Mouse (Mus musculus) adrenal gland, postnatal 25 days (tissue): ENCODE results near the gene Pgap1. TPM values are rescaled to one million over a fixed set of nuclear protein-coding genes. Genes with fewer than 3 reads are reported as not detected.

Experiments
- DNase-seq: peaks from one replicate; pipeline ENCODE4 v3.0.0; 2021; ENCODE audit warnings: mixed read lengths
- long read RNA-seq: library from polyadenylated mRNA; stranded (forward); transcript quantifications from one replicate; pipeline ENCODE4 v2.0.0, GENCODE M21; 2021
- total RNA-seq: library from RNA; stranded (reverse); gene quantifications from 2 replicates; pipeline ENCODE4 v1.2.3, GENCODE M21; 2021

Gene Pgap1
- total RNA-seq, result 4.1 and 6.9 TPM in 2 replicates
- long read RNA-seq, result 0 reads

- DNase-seq, result peak; percentile 93
Measured at GRCm38 (mm10) chr1:54557301-54558229, at the start of gene Pgap1. Pgap1 (minus strand) TSS chr1:54557684.

GRCm38 (mm10) chr1:54606936-54607335 lies 49.5 kb upstream of the Pgap1 start:
- no peak for DNase-seq

- no peak for DNase-seq
Measured at GRCm38 (mm10) chr1:54601692-54602091, 44.2 kb upstream of the Pgap1 start.

GRCm38 (mm10) chr1:54600275-54600674 lies 42.8 kb upstream of the Pgap1 start:
- DNase-seq, result no peak

GRCm38 (mm10) chr1:54597594-54598217 lies 40.2 kb upstream of the Pgap1 start:
- DNase-seq, result no peak

GRCm38 (mm10) chr1:54596151-54596550 lies 38.7 kb upstream of the Pgap1 start:
- DNase-seq, result no peak

- DNase-seq, result no peak
Measured at GRCm38 (mm10) chr1:54587076-54587475, 29.6 kb upstream of the Pgap1 start.

GRCm38 (mm10) chr1:54585971-54586555 lies 28.6 kb upstream of the Pgap1 start:
- no peak for DNase-seq

- no peak for DNase-seq
Measured at GRCm38 (mm10) chr1:54585278-54585846, 27.9 kb upstream of the Pgap1 start.

- DNase-seq, result no peak
Measured at GRCm38 (mm10) chr1:54584588-54585277, 27.2 kb upstream of the Pgap1 start.

GRCm38 (mm10) chr1:54578358-54579184 lies 21.1 kb upstream of the Pgap1 start:
- no peak for DNase-seq

- DNase-seq, result no peak
Measured at GRCm38 (mm10) chr1:54569102-54569501, 11.6 kb upstream of the Pgap1 start.

- DNase-seq, result no peak
Measured at GRCm38 (mm10) chr1:54563923-54564322, 6.4 kb upstream of the Pgap1 start.

- no peak for DNase-seq
Measured at GRCm38 (mm10) chr1:54556586-54557221, 780 bp downstream of the Pgap1 start.

GRCm38 (mm10) chr1:54555364-54556140 lies 1.9 kb downstream of the Pgap1 start:
- DNase-seq, result no peak

GRCm38 (mm10) chr1:54552621-54553020 lies 4.9 kb downstream of the Pgap1 start:
- no peak for DNase-seq

- no peak for DNase-seq
Measured at GRCm38 (mm10) chr1:54545200-54545599, 12.3 kb downstream of the Pgap1 start.

- no peak for DNase-seq
Measured at GRCm38 (mm10) chr1:54542920-54543319, 14.6 kb downstream of the Pgap1 start.

GRCm38 (mm10) chr1:54531170-54531569 lies 26.3 kb downstream of the Pgap1 start:
- DNase-seq, result no peak

- DNase-seq, result no peak
Measured at GRCm38 (mm10) chr1:54523717-54524116, 33.8 kb downstream of the Pgap1 start.
